Mouse (Mus musculus) cerebellum, adult 2 months (tissue): ENCODE data around the gene Apc2.

Experiments used
- CTCF ChIP-seq: fragments of 200-500 bp; IDR thresholded peaks from 2 replicates; pipeline ENCODE4 v1.5.1; 2011; ENCODE audit warnings: low read depth, mild to moderate bottlenecking, control low read depth, low read length, moderate library complexity, borderline replicate concordance; ENCODE audit not compliant: insufficient read depth
- POLR2A ChIP-seq: fragments of 200-500 bp; IDR thresholded peaks from 2 replicates; pipeline ENCODE4 v1.6.1; 2011; ENCODE audit warnings: low read length, control low read depth, borderline replicate concordance; ENCODE audit not compliant: insufficient read depth

GRCm38 (mm10) chr10:80295618-80296425 is at the start of gene Apc2:
- TF ChIP-seq CTCF (peak; percentile 80), POLR2A (peak; percentile 69; the same call in 1 of the 2 replicates)
